Mouse (Mus musculus): ENCODE data around the gene Nrip1. TPM values are rescaled to one million over a fixed set of nuclear protein-coding genes. Genes with fewer than 3 reads are reported as not detected.

Nrip1 gene
- total RNA-seq, 1 experiment from 2014 or later, result 66.5 TPM

DNA sequence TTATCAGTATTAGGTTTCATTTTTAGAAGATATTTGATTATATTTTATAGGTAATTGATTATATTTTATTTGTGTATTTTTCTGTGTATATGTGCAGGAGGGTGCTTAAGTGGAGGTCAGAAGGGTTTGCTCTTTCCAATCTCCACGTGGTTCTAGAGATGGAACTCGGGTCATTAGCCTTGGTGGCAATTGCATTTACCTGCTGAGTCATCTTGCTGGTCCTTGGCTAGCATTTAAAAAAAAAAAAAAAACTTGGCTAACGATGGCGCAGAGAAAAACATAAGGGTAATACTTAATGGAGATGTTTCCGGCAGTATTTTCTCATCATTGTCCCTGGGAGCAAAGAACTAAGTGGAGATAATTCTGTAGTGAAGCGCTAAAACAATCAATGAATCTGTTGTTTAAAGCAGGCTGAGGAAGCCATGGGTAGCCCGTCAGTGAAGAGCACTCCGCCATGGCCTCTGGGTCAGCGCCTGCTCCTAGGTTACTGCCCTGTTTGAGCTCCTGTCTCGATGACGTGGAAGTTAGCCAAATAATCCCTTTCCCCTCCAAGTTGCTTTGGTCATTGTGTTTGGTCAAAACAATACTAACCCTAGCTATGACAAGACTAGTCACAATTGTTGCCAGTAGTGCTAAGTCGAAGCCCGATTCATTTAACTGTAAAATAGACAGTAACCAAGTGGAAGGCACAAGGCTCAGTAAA lies 25.8 kb downstream of the Nrip1 start:
- no peak for DNase-seq

DNA sequence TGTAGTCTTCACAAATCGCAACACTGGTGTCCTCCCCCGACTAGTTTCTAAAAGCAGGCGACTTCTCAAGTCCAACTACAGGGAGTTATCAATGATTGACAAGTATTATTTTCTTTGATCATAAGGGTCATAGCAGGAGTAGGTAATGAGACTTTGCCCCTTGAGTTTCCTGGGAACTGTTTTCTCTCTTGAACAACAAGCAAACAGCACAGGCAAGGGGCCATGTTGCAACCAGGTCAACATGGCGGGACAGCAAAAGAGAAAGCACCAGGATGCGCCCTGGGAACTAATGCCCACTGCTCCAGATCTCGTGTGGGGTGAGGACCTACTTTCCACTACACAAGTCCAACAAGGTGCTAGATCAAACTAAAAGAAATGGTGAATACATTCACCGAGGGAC lies 27.3 kb downstream of the Nrip1 start:
- DNase-seq, result no peak

DNA sequence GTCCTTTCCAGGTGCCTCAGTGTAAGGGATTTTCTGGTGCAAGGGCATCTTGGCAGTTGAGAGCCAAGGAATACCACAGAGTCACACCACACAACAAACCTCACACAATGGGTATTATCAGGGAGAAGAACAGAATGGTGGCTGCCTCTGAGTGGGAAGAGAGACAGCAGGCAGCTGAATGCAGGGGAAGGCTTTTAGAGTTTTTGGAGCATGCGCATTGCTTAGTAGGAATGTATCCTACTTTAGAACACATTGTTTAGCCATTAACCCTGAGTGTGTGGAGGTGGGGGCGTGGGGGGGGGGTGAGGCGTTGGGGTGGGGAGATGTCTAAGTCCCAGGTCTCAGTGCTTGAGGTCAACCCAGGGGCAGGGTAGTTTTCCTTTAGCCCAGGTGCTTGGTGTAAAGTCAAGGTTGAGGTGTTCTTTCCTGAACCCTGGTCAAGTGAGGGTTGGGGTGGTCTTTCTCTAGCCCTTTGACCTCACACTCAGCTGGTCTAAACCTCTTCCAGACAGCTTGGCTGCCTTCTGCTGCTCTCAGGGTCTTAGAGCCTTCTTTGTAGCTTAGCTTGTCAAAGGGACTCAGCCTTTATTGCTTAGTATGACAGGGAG lies 28.8 kb downstream of the Nrip1 start:
- no peak for DNase-seq

DNA sequence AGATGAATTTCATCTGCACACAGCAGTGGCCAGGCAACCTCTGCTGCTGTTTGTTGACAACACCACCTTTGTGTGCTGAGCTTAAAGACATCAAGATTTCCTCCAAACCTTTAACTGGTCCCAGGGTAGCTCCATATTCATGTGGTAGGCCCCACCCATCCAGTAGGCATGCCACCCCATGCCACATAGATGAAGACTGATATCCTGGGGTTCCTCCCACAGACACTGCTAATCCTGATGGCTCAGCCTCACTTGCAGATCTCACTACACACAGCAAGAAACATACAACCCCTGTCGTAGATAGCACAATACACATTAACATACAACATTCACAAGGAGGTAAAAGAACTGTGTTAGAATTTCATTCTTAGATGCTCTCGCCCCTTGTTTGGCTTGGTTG lies 29.6 kb downstream of the Nrip1 start:
- DNase-seq, result no peak

DNA sequence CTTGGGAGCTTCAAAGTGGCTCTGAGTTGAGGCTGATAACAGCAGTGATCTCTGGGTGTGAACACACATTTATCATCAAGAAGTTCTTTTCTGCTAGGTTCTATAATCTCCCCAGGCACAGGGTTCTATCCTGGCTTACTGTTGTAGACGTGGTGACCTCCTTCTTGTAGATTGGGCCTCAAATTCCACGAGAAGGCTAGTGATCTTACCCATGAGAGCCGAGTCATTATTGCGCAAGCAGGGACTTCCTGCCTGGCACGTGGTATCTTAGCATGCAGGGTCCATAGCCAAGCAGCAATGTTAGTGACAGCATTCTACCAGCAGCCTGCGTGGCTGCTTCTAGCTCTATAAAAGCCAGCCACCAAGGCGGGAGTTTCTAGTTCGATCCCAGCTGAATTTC lies 32.0 kb downstream of the Nrip1 start:
- peak; percentile 26 for DNase-seq

DNA sequence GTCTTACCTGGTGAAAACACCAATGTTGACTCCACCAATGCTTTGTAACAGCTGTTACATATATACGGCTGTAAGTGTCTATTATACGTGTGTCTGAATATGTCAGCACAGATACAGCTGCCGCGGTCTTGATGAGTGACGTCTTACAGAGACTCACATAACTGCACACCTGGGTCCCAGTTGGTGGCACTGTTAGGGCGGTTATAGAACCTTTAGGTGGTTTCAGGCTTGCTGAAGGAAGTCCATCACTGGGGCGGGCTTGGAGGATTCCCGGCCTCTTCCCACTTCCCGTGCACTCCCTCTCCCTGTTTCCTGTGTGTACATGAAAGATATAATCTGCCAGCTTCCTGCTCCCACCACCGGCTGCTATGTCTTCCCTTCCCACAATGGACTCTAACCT lies 34.4 kb downstream of the Nrip1 start:
- no peak for DNase-seq

DNA sequence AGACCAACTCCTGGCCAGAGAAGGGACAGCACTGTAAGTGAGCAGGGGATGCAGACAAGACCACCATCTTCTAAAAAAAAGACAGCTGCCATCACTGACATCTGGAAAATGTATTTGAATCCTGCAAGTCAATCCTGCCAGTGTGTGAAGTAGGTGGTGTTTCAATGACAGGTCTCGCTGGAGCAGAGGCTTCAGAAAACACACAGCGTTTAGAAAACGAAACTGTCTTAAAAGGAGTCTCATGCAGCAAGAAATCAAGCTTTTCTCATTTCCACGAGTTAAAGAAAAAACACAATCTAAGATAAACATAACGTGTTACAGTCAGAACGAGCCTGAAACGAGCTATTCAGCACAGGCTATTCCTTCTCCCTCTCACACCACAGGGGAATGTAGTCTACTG lies 36.3 kb downstream of the Nrip1 start:
- no peak for DNase-seq

DNA sequence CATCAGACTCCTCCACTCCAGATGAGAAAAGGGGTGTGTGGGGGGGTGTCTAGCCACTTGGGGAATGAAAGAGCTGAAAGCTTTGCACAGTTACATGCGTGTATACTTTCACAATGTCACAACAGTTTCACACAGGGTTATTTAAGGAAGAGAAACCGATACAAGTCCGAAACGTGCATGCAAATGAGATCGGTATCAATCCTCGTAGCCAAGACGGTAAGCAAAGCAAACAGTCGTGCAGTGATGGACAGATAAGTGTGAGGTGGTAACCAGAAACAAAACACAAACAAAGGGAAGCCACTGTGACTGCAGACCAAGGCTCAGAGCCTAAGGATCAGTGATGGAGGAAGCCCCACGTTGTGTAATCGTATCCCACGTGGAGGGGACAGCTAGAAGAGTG lies 36.7 kb downstream of the Nrip1 start:
- no peak for DNase-seq

DNA sequence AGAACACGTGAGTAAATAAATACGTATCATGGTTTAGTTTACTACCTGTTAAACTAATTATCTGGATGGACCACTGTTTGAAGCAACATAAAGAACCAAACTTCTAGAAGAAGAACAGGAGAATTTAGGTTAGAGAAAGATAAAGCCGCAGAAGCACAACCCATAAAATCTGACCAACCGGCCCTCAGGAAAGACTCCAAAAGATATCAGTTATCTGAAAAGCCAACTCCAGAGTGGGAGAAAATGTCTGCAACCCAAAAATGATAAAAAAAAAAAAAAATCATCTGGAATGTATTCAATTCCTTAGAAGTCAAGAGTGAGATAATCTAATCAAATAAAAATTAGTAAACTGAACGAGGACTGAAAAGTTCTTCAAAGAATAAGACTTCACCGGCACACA lies 37.7 kb downstream of the Nrip1 start:
- no peak for DNase-seq

DNA sequence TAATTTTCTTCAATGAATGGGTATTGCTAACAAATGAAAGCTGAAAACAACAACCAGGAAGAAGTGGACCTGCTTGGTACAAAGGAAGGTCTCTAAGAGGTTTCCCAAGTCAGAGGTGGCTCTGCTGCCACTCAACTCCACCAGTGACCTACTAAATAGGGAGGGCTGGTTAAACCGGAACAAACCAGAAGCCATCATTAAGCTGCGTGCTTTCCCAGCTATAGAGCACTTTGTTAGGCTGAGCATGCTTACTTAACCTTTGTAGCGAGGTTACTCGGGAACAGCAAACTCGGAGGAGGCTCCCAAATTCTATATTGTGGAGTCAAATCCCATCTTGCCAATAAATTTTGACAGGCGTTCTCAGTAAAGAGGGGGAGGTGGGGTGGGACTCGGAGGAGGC lies 41.5 kb downstream of the Nrip1 start:
- DNase-seq, result no peak

DNA sequence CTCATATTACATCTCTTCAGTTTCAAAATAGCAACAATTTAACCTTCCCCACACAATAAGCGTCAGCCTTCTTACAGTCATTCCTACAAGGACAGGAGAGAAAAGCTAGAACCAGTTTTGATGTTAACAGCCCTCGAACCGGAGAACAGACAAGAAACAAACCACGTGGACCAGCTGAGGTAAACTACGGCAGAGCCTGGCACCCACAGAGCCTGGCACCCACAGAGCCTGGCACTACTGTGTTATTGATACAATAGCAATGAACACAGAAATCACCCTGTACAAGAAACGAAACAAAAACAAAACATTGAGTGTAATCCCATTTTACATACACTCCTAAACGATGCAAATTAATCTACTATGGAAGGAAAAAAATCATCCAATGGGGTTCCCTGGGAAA lies 42.4 kb downstream of the Nrip1 start:
- no peak for DNase-seq

DNA sequence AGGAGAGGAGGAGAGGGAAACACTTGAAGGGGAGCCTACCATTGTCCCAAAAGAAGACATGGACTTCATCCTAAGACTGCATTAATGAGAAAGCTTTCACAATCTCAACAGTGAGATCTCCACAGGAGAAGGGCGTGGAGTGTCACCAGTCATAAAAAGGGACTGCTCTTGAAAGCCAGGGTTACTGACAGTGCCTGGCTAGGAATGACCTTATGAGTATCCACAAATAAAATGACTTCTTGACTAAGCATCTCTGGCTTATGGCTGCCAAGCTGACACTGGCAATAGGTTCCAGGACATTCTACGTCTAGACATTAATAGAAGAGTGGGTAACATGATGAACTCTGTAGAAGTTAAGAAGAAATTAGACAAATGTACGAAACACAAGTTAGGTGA lies 48.3 kb downstream of the Nrip1 start:
- no peak for DNase-seq

DNA sequence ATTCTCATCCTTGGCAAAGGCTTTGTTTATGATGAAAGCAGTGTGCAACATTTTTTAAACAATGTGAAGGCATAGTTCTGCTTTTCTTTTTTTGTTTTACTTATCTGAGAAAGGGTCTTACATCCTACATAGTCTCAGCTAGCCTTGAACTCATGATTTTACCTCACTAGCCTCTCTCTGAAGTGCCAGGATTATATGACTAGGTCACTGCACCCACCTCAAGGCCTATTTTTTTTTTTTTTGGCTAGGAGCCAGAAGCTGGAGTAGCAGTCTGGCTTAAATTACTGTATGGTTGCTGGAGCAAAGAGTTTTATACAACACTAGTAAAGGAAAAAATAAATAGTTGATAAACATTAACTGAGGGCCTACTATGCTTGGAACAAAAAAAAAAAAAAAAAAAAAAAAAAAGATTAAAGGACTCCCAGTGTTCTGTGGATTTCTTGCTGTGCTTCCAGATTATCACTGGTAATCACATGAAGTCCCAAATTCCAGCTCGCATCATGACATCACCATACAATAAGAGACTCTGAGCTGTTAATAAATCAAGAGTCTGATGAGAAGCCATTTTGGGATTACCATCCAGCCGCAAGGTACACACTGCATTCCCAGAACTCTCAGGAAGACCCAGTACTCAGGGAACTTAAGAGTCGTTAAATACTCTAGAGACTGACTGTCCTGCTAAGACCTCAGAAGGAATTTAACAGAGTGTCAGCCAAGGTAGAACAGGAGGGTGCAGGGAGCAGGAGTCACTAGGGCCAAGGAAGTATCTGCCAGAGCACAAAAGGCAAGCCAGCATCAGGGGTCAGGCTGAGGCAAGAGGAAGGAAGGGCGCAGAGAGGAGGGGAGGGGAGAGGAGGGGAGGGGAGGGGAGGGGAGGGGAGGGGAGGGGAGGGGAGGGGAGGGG lies 49.0 kb downstream of the Nrip1 start:
- peak; percentile 40 for DNase-seq

DNA sequence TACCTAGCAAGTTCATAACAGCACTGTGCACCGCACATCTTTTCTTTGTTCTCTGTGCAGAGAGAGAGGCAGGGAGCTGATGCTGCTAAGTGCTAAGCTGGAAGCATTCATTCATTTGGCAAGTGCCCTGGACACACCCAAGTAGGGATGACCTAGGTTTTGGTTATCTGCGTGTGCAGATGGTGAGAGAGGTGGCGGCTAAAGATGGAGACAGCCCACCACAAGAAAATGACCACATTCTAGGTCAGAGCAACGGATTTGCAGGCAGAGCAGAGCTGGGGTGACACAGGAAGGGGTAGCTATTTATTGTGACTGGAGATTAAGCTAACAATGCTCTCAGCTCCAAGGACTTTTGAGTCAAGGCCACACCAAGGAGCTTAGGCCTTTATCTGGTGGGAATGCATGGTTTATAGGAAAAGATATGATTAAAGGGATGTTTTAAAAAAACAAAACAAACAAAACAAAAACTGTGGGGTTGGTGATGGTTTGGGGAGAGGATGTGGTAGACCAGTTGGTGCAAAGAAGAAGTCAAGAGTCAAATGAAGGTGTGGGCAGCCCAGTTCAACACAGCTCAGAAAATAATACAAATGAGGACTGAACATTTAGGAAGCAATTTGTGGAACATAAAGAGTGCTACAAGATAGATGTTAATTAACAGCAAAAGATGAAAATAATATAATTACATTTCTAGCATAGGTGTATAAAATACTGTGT lies 49.9 kb downstream of the Nrip1 start:
- peak; percentile 21 for DNase-seq

DNA sequence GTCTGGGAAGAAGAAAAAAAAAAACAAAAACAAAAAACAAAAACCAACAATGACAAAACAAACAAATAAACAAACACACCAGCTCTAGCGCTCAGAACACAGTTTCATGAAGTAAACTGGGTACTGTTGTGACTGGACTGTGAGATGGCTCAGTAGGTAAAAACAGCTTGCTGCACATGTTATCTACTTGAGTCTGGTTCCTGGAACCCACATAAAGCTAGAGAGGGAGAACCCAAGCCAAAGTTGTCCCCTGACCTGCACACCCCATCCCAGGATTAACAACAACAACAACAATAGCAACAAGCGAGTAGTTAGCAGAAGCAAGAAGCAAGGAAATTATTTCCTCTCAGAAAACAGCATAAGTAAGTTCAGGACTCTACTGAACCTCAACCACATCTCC lies 50.5 kb downstream of the Nrip1 start:
- no peak for DNase-seq

DNA sequence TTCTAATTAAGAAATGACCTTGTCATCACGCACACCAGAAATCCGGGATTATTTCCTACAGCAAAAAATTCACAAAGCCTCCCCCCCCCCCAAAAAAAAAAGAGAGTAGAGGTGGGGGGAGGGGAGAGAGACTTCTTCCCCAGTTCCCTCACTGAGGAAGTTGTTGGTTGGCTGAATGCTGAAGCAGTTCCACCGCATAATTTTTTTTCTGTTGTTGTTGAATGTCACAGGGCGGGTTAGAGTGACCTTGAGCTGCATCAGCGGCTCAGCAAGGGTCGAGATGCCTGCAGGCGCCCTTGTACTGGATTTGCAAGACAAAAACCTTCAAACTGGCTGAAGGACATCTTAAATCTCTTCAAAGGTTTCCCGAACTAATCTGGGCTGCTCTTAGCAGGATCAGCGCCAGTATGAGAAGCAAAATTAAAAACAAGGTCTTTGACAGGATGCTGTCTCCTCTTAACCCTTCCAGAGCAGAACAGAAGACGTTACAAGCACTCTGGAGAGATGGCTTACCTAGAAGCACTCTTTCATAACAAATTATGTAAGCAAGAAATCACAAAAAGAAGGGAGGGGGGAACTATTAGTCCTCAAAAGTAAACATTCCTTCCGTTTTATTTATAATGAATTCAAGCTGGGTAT lies 52.0 kb downstream of the Nrip1 start:
- peak; percentile 79 for DNase-seq

DNA sequence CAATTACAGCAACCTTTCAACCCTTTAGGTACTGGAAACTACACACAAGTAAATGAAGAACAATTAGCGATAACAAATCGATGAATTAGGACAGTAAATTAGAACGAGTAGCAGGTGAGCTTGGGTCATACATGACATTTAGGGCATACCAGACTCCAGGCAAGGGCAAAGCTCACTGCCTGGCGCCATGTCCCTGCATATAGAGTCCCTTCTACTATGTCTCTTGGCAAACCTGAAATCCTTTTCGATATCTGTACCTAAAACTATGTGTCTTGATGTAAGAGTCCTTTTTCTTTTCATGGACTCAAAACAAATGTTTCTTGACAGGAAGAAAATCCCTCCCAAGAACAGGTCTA lies 53.5 kb downstream of the Nrip1 start:
- DNase-seq, result no peak

DNA sequence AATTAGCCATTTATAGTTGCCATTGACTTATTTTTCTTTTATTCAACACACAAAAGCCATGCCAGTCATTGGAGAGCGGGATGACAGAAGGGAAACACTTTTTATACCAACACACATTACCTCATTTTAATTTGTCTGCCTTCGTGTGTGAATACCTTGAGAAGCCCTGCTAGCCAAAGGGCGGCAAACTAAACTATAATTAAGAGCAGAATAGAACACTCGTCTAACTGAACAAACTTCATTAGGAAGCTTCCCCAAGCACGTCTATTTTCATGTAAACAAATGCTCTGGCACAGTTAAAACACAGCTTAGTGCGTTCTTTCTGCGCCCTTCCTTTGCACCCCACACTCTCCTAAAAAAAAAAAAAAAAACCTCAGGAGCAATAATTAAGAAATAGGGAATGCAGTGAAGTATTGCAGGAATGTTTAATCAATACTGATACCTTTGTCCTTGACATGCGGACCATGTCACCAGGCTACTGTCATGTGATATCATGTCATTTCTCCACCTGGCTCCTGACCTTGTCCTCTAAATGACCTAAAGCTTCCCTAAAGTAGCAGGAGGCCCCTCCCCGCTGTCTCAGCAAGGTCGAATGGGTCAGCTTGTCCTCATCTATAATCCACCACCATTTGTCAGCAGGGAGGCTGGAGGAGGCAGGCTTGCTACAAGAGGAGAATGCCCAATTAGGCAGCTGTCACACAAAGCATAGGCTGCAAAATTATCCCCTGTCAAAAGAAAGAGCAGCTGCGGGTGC lies 54.1 kb downstream of the Nrip1 start:
- peak; percentile 67 for DNase-seq

DNA sequence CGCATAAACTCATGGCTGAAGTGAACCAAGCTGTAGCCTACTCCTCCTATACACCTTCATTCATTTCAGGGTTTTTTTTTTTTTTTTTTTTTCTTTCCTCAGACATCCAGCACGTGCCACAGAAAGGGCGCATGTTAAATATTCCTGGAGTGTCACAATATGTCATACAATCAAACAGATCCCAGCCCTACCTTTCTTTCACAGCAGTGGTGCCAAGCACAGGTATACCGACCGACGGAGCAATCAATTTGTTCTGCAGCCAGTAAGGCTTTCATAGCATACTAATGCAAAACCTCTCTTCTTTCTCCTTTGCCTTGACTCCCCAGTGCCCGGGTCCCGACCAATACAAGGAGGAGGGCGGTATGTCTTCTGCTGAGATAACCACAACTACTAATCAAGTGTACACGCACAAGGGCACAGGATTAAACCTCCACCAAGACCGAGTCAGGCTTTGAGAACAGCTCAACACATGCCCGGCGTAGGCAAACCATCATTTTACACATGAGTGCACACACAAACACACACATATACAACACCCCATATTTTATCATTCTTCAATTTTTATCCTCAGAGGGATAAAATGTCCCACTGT lies 55.2 kb downstream of the Nrip1 start:
- no peak for DNase-seq

DNA sequence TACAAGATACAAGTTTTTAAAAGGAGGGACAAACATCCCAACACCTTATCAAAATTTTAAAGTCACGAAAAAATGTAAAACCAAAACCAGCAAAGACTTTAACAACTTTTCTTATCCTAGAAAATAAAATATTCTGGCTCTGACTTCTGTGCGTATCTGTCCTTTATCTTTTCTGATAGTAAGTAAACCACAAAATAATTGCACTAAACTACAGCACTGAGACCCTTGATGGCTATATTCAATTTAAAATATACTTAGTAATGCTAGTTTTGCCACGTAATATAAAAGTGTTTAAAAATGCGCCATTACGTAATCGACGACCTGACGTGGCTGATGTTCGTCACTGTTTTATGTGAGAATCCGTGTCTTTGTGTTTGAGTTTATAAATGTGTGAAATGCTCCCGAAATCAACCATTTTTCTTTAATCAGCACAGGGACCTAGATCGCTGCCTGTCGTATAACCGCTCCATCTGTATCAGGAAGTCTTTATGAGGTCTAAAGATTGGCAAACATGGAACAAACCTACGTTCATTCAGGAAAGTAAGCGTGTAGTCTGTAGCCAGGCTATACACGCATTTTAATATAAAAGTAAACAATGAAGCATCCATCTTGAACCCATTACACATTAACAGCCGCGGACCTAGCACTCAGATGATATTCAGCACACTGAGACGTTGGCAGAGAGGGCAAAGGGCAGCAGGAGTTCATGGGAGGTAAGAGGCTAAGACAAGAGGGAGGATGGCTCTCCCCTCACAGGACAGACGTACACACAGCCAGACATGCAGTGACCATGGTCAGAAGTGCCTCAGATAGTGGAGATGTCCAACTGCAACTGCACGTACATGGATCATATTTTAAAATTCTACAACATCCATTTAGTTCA lies 56.4 kb downstream of the Nrip1 start:
- no peak for DNase-seq
